Mouse (Mus musculus) heart, postnatal 4 days (tissue): ENCODE results near the gene Rab4a. TPM values are rescaled to one million over a fixed set of nuclear protein-coding genes. Genes with fewer than 3 reads are reported as not detected.

Source experiments
- DNase-seq: peaks from one replicate; pipeline ENCODE4 v3.0.0; 2021
- total RNA-seq, 2 experiments: library from RNA; stranded (reverse); gene quantifications; 2 replicates each; pipeline ENCODE4 v1.2.3; 2021

Rab4a gene
- total RNA-seq, 2 experiments from 2014 or later, result 9.4 to 12.0 TPM

DNA sequence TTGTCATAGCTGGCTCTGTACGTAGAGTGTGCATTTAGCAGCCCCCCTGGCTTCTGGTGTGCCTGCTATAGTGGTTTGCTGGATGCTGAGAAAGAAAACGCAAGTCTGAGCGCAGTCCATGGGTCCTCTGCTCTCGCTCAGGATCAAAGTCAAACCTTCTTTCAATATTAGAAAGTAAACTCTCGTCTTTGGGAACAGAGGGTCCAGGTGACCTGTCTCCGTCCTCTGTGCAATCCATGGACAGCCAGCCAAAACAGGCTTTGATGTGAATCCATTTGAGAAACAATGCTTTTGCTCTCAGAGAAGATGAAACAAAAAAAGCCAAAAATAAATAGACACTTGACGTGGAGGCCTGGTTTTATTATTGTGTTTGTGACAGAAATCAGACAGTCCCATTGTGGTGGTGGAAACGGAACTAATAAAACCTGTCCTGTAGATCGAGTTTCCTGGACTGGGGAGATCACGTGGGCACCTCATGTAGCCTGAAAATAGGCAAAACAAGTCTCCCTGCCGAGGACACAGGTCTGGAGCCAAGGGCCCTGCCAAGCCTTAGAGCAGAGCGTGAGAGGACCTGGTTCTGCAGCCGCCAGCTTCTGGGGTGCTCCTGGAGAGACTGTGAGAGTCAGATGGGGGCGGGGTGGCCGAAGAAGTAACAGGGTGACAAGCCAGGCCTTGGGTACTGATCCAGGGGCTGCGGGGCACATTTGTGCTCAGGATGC, 7.5 kb downstream of the Rab4a start:
- no peak for DNase-seq

- DNase-seq, result no peak
Measured at GRCm38 (mm10) chr8:123813892-123814266, 8.1 kb downstream of the Rab4a start.

GRCm38 (mm10) chr8:123815325-123815724, 9.5 kb downstream of the Rab4a start:
- DNase-seq, result no peak

DNA sequence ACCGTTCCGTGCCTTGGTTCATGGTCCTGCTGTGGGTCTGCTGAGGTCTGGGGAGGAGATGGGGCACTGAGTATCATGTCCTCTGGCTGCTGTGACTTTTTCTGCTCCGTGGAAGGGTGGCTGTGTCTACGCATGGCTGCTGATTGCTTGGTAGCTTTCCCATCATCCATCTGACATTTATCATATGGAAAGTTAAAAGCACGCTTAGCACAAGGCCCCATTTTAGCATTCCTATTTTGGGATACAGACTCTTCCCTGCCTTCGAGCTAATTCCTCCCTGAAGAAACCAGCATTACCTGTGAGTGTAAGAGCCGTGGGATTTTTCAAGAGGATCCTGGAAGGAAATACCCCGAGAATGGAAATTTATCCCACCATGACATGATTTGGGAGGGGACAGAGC, 11.2 kb downstream of the Rab4a start:
- no peak for DNase-seq

- no peak for DNase-seq
Measured at GRCm38 (mm10) chr8:123817747-123818146, 12.0 kb downstream of the Rab4a start.

- no peak for DNase-seq
Measured at GRCm38 (mm10) chr8:123819683-123820610, 14.2 kb downstream of the Rab4a start.

DNA sequence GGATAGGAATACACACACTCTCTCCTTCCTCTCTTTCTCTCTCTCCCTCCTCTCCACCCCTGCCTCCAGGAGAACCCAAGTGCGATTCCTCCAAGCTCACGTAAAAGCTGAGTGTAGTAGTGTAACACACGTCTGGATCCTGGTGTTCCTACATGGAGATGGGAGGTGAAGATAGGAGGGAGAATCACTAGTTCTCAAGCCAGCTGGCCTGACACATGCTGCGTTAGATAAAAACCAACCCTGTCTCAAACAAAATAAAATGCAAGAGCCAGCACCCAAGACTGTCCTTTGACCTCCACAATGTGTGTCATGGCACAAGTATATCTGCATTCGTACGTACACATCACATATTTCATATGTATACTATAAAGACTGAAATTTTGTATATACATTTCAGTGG, 15.0 kb downstream of the Rab4a start:
- no peak for DNase-seq

GRCm38 (mm10) chr8:123823111-123823510, 17.3 kb downstream of the Rab4a start:
- no peak for DNase-seq

DNA sequence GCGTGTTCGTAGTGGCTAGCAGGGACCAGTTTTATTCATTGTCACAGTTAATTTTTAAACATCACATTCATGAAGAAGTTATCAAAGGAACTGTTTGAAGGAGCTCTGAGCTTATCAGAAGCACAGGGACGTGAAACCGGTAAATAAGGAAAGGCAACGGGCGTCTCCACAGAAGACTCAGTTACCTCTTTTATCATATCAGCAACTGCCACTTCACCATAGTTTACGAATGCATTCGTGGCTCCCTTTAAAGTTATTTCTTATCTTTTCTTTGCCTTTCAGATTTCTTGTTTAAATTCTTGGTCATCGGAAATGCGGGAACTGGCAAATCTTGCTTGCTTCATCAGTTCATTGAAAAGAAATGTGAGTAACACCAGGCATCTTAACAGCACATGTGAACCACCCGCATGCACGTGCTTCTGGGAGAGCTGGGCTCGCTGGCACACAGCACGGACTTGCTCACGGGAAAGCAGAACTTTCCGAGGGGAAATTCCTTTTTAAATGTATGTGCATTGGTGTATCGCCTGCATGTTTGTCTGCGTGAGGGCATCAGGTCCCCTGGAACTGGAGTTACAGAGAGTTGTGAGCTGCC, 17.8 kb downstream of the Rab4a start:
- no peak for DNase-seq

DNA sequence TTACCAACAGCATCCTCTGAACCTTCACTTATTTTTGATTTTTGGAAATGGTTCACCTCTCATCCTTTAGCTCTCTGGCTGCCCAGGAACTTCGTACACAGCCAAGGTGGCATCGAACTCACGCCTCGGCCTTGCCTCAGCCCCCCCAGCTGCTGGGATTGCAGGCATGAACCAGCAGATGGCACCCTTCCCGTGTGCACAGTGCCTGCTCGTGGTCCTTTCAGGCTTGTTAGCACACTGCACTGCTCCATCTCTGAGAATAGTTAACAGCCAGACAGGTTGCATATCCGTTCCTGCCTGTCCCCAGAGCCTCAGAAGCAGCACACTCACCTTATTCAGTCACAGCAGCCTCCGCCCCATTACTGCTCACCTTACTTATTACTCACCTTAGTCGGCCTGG, 20.2 kb downstream of the Rab4a start:
- DNase-seq, result no peak

GRCm38 (mm10) chr8:123826758-123827157, 21.0 kb downstream of the Rab4a start:
- DNase-seq, result no peak

GRCm38 (mm10) chr8:123827523-123827922, 21.7 kb downstream of the Rab4a start:
- DNase-seq, result no peak

DNA sequence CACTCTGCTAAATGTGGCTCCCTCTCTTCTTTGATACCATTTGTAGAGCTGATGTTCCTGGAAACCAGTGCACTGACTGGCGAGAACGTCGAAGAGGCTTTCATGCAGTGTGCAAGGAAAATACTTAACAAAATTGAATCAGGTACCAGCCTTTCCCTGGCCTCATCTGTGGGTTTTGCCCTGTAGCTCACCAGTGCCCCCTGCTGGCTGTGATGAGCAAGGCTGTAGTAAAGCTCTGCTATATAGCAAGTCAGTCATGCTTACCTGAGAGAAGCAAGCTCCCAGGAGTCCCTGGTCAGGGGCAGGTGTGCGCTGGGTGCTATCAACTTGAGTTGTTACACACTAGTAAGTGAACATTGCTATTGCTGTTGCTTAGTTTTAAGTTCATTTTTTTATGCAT, 27.0 kb downstream of the Rab4a start:
- DNase-seq, result peak; percentile 54

DNA sequence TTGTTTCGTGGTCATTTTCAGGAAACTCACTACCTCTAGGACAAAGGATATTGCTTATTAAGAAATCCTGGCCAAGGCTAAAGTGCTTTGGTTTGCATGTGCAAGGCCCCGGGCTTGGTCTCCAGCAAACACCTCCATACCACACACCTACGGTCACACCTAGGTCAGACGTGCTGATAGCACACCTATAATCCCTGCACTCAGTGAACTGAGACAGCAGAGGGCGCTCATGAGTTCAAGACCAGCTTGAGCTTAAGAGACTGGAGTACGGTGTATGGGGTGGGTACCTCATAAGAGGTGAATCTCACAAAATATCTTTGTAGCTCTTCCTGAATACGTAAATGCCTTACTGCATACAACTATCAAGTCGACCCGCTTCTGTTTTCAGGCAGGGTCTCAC, 29.7 kb downstream of the Rab4a start:
- peak; percentile 58 for DNase-seq

- DNase-seq, result no peak
Measured at GRCm38 (mm10) chr8:123836354-123836753, 30.6 kb downstream of the Rab4a start.

GRCm38 (mm10) chr8:123838496-123838895, 32.7 kb downstream of the Rab4a start:
- DNase-seq, result peak; percentile 39

GRCm38 (mm10) chr8:123840578-123841345, 35.0 kb downstream of the Rab4a start:
- no peak for DNase-seq

GRCm38 (mm10) chr8:123842086-123842485, 36.3 kb downstream of the Rab4a start:
- no peak for DNase-seq

GRCm38 (mm10) chr8:123844341-123844740, 38.6 kb downstream of the Rab4a start:
- DNase-seq, result no peak

GRCm38 (mm10) chr8:123845114-123845513, 39.3 kb downstream of the Rab4a start:
- DNase-seq, result no peak

- no peak for DNase-seq
Measured at GRCm38 (mm10) chr8:123845991-123846390, 40.2 kb downstream of the Rab4a start.

- no peak for DNase-seq
Measured at GRCm38 (mm10) chr8:123846509-123846908, 40.7 kb downstream of the Rab4a start.

- DNase-seq, result no peak
Measured at GRCm38 (mm10) chr8:123847546-123847945, 41.8 kb downstream of the Rab4a start.
